Mouse (Mus musculus) adrenal gland, postnatal 0 days (tissue): ENCODE measurements around the gene Rab11fip3. TPM values are rescaled to one million over a fixed set of nuclear protein-coding genes. Genes with fewer than 3 reads are reported as not detected.

Source experiments
- polyA plus RNA-seq: library from polyadenylated mRNA; unstranded; fragments of >200 nt; fragmentation: Nextera tagmentation; extraction: Ambion mirVana; gene quantifications from 2 replicates; pipeline ENCODE4 v1.2.1, GENCODE M21; 2015

The Rab11fip3 gene
- 6.9 and 7.5 TPM in 2 replicates for polyA plus RNA-seq

DNA sequence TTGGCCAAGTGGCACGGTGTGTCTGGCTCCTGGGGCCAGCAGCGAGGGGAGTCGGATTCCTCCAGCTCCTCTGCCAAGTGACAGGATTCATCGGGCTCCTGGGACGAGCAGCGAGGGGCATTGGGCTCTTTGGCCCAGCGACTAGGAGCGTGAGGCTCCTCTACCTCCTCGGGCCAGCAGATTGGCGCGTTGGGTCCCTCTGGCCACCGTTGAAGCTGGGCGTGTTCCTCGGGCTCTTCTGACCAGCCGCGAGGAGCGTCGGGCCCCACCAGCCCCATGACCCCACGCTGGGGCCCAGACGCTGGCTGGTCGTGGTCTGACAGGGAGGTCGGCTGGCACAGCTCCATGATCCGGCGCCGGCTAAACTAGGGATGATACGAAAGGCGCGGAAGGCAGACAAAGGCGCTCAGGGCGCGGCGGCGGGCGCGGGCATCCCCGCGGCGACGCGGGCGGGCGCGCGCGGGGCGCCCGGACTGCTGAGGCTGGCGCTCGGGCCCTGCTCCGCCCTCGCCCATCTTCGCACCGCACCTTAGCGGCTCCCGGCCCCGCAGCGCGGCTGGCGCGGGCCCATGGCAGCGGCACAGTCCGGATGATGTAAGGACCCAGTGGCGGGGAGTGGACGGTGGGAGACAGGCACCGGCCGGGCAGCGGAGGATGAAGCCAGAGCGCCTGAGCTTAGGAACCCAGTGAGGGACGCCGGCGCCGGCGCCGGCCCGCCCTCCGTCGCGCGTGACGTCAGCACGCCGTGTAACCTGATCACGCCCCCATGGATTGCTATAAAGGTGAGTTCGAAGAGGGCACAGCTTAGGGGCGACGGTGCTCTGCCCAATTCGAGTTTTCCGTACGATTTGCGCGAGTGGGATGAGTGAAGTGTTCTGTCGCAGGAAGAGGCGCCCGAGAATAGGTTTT lies at the start of gene Rab11fip3:
TSS of gene Rab11fip3 (minus strand) at position 725 of the 909 bp plus-strand sequence.

DNA sequence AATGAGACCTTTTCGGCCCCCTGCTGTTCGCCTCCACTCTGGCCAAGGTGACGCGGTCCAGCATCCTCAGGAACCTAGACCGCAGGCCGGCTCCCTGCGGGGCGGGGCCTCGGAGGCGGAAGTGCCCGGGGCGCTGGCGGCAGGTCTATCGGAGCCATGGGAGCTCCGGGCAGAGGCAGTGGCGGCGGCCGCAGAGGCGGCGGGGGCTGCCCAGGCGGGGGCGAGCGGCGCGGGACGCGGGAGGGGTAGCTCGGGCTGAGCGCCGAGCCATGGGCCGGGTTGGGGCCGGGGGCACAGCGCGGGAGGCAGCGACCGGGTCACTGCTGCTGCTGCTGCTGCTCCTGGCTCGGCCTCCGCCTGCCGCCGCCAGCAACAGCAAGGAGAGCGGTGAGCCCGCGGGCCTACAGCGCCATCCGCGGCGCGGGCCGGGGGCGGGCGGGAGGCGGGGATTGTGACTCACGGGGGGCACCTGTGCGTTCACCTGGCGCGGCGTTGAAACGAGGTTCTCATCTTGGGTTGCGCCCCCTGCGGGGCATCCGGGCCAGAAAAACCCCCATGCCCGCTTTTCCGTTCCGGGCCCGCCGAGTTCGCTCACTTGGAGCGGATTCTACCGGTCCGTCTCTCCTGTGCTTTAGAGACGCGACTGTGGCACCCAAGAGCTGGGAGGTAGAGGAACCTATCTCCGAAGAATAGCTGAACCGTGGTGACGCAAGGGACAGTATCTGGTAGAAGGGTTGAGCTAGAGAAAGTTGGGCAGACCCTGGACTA lies 44.0 kb upstream of the Rab11fip3 start, which contains the start of gene Tmem8:
TSS of gene Tmem8 (plus strand) at position 119 of the 768 bp plus-strand sequence.

GRCm38 (mm10) chr17:26095121-26095740 lies 25.9 kb upstream of the Rab11fip3 start, which contains the start of gene Nme4:
Gene Nme4, minus strand, starts transcription at chr17:26095602.

DNA sequence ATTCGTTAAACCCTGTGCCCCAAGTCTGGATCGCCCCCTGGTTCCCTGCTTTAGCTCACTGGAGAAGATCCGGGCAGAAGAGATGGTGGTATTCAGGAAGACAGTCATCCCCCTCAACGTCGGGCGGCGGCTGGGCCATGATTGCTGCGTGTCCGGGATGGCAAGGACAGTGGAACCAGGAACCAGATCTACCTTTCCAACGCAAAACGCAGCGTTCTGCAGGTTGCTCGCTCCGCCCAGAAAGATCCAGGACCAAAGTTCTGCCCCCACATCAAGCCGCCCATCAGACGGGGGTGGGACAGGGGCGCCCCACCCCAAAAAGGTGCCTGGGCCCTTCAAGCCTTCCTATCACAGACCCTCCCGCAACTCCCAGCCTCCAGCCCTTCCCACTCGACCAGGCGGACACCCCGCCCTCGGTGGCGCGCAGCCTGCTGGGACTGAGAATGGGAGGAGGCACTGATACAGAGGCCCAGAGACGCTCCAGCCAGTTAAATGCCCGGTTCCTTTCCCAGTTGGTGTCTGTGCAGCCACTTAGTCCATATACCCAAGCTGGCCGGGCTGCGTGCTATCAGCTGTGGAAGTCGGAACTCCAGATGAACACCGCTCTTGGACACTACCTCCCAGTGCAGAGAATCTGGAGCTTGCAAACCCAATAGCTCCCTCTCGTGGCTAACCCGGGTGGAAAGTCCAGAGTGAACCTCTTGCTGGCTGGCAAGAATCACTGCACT lies 20.7 kb upstream of the Rab11fip3 start, which contains the start of gene Decr2:
TSS of gene Decr2 (minus strand) at position 433 of the 728 bp plus-strand sequence.

GRCm38 (mm10) chr17:25985306-25986294 lies 83.8 kb downstream of the Rab11fip3 start, which contains the start of gene Capn15:
Gene Capn15, minus strand, starts transcription at chr17:25985796.

GRCm38 (mm10) chr17:25951803-25952623 lies 117.3 kb downstream of the Rab11fip3 start, which contains the start of gene A930017K11Rik:
Gene A930017K11Rik, minus strand, starts transcription at chr17:25952565.

DNA sequence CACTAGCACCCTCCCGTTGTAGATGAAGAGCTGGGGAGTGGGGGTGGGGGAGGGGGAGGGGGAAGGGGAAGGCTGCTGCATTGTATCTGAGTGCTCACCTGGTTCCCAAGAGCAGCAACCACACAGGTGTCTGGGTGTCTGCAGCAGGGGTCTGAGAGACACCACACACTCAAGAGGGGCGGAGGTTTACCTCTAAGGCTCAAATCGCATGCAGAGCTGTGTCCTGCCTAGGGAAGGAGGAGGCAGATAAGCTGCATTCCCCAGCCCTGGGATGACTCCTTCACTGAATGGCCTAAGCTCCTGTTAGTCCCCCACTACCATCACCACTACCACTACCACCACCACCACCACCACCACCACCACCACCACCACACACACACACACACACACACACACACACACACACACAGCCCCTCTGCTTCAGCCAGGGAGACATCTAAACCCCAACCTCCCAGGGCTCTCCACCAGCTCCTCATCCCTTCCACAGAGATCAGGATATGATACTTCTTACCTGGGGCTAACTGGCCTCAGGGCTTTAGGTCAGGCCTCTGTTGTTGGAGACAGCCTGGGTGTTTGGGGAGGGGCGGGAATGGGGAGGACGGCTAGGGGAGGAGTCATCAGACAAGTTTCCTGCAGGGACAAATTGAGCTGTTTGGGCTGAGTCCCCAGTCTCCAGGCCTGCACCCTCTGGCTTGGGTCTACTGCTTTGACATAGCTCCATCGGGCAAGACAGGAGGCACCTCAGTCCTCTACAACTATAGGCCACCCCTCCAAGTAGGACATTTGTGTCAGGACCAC lies 124.8 kb downstream of the Rab11fip3 start, which contains the start of the genes Pigq and Nhlrc4:
TSS of gene Pigq (minus strand) at position 571 of the 798 bp plus-strand sequence.
TSS of gene Nhlrc4 (minus strand) at position 596 of the 798 bp plus-strand sequence.

Other genes with a start within 250 kb of the Rab11fip3 start
- gene Wdr24, start 245.9 kb downstream of the Rab11fip3 start, polyA plus RNA-seq: 10.9 and 18.4 TPM in 2 replicates
- gene Jmjd8, start 240.7 kb downstream of the Rab11fip3 start, polyA plus RNA-seq: 28.9 and 42.7 TPM in 2 replicates
- 212 and 318 TPM in 2 replicates for gene Stub1, start 236.2 kb downstream of the Rab11fip3 start, polyA plus RNA-seq
- gene Rhbdl1, start 232.3 kb downstream of the Rab11fip3 start, polyA plus RNA-seq: 11.7 and 16.4 TPM in 2 replicates
- 2.3 and 4.6 TPM in 2 replicates for gene Gm20683, start 227.8 kb downstream of the Rab11fip3 start, polyA plus RNA-seq
- gene Rhot2, start 224.7 kb downstream of the Rab11fip3 start, polyA plus RNA-seq: 10.4 and 18.4 TPM in 2 replicates
- 7.4 and 12.5 TPM in 2 replicates for gene Wdr90, start 208.1 kb downstream of the Rab11fip3 start, polyA plus RNA-seq
- 272 and 300 TPM in 2 replicates for gene Mcrip2, start 200.8 kb downstream of the Rab11fip3 start, polyA plus RNA-seq
- 88.6 and 139 TPM in 2 replicates for gene Mettl26, start 194.5 kb downstream of the Rab11fip3 start, polyA plus RNA-seq
- gene Wfikkn1, start 188.7 kb downstream of the Rab11fip3 start, polyA plus RNA-seq: 0.36 and 0.51 TPM in 2 replicates
- 20.0 and 27.4 TPM in 2 replicates for gene Rab40c, start 149.8 kb downstream of the Rab11fip3 start, polyA plus RNA-seq
- 35.6 and 46.1 TPM in 2 replicates for gene Pigq, start 124.6 kb downstream of the Rab11fip3 start, polyA plus RNA-seq
- gene Nhlrc4, start 124.6 kb downstream of the Rab11fip3 start, polyA plus RNA-seq: 0.18 TPM in 1 of 2 replicates, not detected in the other
- gene A930017K11Rik, start 117.0 kb downstream of the Rab11fip3 start, polyA plus RNA-seq: 0.21 TPM in 1 of 2 replicates, not detected in the other
- gene Capn15, start 83.8 kb downstream of the Rab11fip3 start, polyA plus RNA-seq: 9.1 and 11.3 TPM in 2 replicates
- gene Decr2, start 20.8 kb upstream of the Rab11fip3 start, polyA plus RNA-seq: 37.1 and 42.1 TPM in 2 replicates
- 32.7 and 33.1 TPM in 2 replicates for gene Nme4, start 26.0 kb upstream of the Rab11fip3 start, polyA plus RNA-seq
- gene Tmem8, start 43.7 kb upstream of the Rab11fip3 start, polyA plus RNA-seq: 3.1 and 4.5 TPM in 2 replicates
- 180 and 209 TPM in 2 replicates for gene Mrpl28, start 53.9 kb upstream of the Rab11fip3 start, polyA plus RNA-seq
- gene Axin1, start 69.1 kb upstream of the Rab11fip3 start, polyA plus RNA-seq: 14.9 and 18.4 TPM in 2 replicates
- gene Pdia2, start 129.5 kb upstream of the Rab11fip3 start, polyA plus RNA-seq: 3.2 and 6.9 TPM in 2 replicates
- gene Rgs11, start 133.4 kb upstream of the Rab11fip3 start, polyA plus RNA-seq: 10.2 and 16.3 TPM in 2 replicates
- 36.0 and 74.3 TPM in 2 replicates for gene Arhgdig, start 138.2 kb upstream of the Rab11fip3 start, polyA plus RNA-seq
- 48.4 and 80.9 TPM in 2 replicates for gene Fam234a, start 174.7 kb upstream of the Rab11fip3 start, polyA plus RNA-seq
- gene Luc7l, start 183.3 kb upstream of the Rab11fip3 start, polyA plus RNA-seq: 44.4 and 65.5 TPM in 2 replicates